Mouse (Mus musculus): ENCODE data around the gene Satb2. TPM values are rescaled to one million over a fixed set of nuclear protein-coding genes. Genes with fewer than 3 reads are reported as not detected.
A peak's percentile ranks its signal among the peaks of the same experiment; 100 is the strongest.

Gene Satb2
- polyA plus RNA-seq, 1 experiment from 2014 or later, result 13.1 TPM

DNA sequence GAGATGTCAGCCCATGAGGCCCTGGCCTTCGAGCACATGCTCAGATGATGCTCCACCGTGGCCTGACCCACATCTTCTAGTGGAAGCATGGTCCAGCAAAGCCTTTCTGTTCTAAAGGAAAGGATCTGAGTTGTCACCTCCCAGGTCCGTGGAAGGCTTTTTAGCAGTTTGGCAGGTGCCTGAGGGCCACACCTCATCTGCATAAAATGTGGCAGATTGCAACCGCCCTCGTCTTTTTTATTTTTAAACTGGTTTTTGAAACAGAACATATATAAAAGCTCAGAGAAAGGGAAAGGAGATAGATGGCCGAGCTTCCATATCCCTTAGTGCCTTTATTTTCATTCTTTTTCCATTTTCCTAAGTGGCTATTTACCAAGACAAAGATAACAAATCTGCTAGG, 64.2 kb downstream of the Satb2 start:
- no peak for ATAC-seq (replicated peaks; ENCODE audit: insufficient number of reproducible peaks, low FRiP score, low TSS enrichment, low read depth)
- no peaks in the 10 kb centered on the region for H3K4me1 ChIP-seq (ENCODE audit: control insufficient read depth, insufficient read depth, low read length)
- no peaks in the 10 kb centered on the region for H3K36me3 ChIP-seq (replicated peaks; ENCODE audit: control insufficient read depth, insufficient read depth, low read depth, low read length)
- no peak overlapping the region for H3K27ac ChIP-seq (replicated peaks; ENCODE audit: low read depth, low read length)
- no peak overlapping the region for H3K9ac ChIP-seq (replicated peaks; ENCODE audit: low read length)
- DNase-seq (ENCODE audit: low spot score), result no peak
- no peaks in the 10 kb centered on the region for H3K9me3 ChIP-seq (replicated peaks; ENCODE audit: control insufficient read depth, low read length)
- H3K4me2 ChIP-seq (ENCODE audit: low read depth, low read length), result no peak overlapping the region
- H3K4me3 ChIP-seq (ENCODE audit: low read depth, low read length), result no peak overlapping the region
- H3K27me3 ChIP-seq (ENCODE audit: control insufficient read depth, insufficient read depth, low read length), result no peaks in the 10 kb centered on the region
- WGBS, result 86% methylated on average over 6 of the region's 6 CpGs

DNA sequence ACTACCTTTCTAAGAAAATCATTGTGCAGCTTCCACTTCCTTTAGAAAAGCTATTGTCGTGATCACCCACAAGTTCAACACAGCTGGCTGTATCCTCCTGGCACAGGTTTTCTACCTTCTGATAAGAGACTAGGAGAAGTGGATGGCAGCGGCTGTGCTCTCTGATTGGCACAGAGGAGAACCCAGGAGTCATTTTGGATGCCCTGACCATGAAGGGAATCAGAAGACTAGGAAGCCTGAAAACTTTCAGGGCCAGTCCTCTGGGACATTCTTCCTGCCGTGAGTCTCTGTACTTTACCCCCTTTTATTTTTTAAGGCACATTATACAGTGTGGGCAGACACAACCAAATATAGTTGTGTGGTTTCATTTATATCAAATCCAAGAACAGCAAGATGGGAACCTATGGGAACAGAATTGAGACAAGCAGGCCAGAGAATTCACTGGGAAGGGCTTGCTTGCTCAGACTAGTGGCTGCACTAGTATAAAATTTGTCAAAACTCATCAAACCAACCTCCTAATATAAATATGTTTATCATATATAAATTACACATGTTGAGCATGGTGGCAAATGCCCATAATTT, 77.7 kb downstream of the Satb2 start:
- ATAC-seq (replicated peaks; ENCODE audit: insufficient number of reproducible peaks, low FRiP score, low TSS enrichment, low read depth) (no peak), DNase-seq (ENCODE audit: low spot score) (no peak)
- H3K36me3 ChIP-seq (replicated peaks; ENCODE audit: control insufficient read depth, insufficient read depth, low read depth, low read length), result no peaks in the 10 kb centered on the region
- no peak overlapping the region for H3K4me2 ChIP-seq (ENCODE audit: low read depth, low read length)
- no peak overlapping the region for H3K27ac ChIP-seq (replicated peaks; ENCODE audit: low read depth, low read length)
- no peak overlapping the region for H3K4me3 ChIP-seq (ENCODE audit: low read depth, low read length)
- no peaks in the 10 kb centered on the region for H3K4me1 ChIP-seq (ENCODE audit: control insufficient read depth, insufficient read depth, low read length)
- H3K9ac ChIP-seq (replicated peaks; ENCODE audit: low read length), result no peak overlapping the region
- no peaks in the 10 kb centered on the region for H3K9me3 ChIP-seq (replicated peaks; ENCODE audit: control insufficient read depth, low read length)
- 81% methylated on average over 3 of the region's 3 CpGs for WGBS
- no peaks in the 10 kb centered on the region for H3K27me3 ChIP-seq (ENCODE audit: control insufficient read depth, insufficient read depth, low read length)

DNA sequence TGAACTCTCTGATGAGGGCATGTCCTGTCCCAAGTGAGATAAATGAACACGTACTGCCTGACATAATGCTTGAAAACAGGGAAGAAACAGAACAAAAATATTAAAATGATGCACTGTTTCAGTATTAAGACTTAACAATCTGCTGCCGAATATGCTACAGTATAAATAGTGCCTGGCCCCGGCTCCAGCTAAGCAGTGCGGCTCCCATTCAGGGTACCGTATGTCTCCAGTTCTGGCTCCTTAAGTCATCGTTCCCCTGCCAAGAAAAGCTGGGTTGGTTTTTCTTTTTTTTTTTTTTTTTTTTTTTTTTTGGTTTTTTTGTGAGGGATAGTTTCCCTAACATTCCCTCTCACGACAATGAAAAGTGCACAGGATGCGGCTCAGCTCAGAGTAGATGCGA, 78.3 kb downstream of the Satb2 start:
- 89% methylated on average over 9 of the region's 9 CpGs for WGBS
- H3K4me1 ChIP-seq (ENCODE audit: control insufficient read depth, insufficient read depth, low read length), result no peaks in the 10 kb centered on the region
- no peak overlapping the region for H3K4me2 ChIP-seq (ENCODE audit: low read depth, low read length)
- H3K27me3 ChIP-seq (ENCODE audit: control insufficient read depth, insufficient read depth, low read length), result no peaks in the 10 kb centered on the region
- H3K9ac ChIP-seq (replicated peaks; ENCODE audit: low read length), result no peak overlapping the region
- no peak overlapping the region for H3K4me3 ChIP-seq (ENCODE audit: low read depth, low read length)
- no peaks in the 10 kb centered on the region for H3K9me3 ChIP-seq (replicated peaks; ENCODE audit: control insufficient read depth, low read length)
- H3K36me3 ChIP-seq (replicated peaks; ENCODE audit: control insufficient read depth, insufficient read depth, low read depth, low read length), result no peaks in the 10 kb centered on the region; the same call in 1 of the 2 replicates
- DNase-seq (ENCODE audit: low spot score) (no peak), ATAC-seq (replicated peaks; ENCODE audit: insufficient number of reproducible peaks, low FRiP score, low TSS enrichment, low read depth) (no peak)
- H3K27ac ChIP-seq (replicated peaks; ENCODE audit: low read depth, low read length), result no peak overlapping the region

DNA sequence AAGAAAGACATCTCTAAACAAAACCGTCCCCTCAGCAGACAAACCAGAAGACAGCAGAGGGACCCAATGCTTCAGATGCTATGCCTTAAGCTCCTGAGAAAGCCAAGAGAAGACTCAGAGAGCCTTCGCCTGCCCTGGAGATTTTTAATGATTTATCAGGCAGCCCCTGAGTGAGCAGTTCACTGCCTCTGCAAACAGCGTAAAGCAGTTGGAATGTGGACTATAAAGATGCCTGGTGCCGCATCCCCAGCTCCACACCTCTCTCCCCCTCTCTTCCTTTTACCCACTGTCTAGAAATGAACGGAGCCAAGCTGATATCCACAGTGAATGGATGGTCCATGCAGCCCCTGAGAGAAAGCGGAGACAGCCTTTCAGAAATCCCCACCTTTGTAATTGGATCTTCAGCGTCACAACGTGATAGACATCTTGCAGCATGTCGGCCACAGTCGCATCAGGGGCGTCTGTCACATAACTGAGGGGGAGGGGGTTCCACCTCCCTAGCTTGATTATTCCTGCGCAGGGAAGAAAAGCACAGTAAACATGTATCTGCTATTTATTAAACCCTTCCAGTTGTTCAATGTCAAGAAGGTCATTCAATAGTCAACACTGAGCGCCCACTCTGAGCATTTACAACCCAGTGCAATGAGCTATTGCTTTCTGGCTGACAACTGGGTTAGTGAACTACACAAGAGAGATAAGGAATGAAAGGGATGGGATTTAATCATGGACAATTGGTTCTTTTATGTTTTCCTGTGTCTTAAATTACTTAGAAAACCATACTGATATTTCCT, 79.6 kb downstream of the Satb2 start:
- no peak overlapping the region for H3K4me3 ChIP-seq (ENCODE audit: low read depth, low read length)
- H3K9me3 ChIP-seq (replicated peaks; ENCODE audit: control insufficient read depth, low read length), result no peaks in the 10 kb centered on the region
- H3K27me3 ChIP-seq (ENCODE audit: control insufficient read depth, insufficient read depth, low read length), result no peaks in the 10 kb centered on the region
- peak; percentile 5 for DNase-seq (ENCODE audit: low spot score)
- no peak overlapping the region for H3K9ac ChIP-seq (replicated peaks; ENCODE audit: low read length)
- no peaks in the 10 kb centered on the region; the same call in 1 of the 2 replicates for H3K36me3 ChIP-seq (replicated peaks; ENCODE audit: control insufficient read depth, insufficient read depth, low read depth, low read length)
- no peak overlapping the region for H3K27ac ChIP-seq (replicated peaks; ENCODE audit: low read depth, low read length)
- no peak for ATAC-seq (replicated peaks; ENCODE audit: insufficient number of reproducible peaks, low FRiP score, low TSS enrichment, low read depth)
- no peaks in the 10 kb centered on the region for H3K4me1 ChIP-seq (ENCODE audit: control insufficient read depth, insufficient read depth, low read length)
- H3K4me2 ChIP-seq (ENCODE audit: low read depth, low read length), result no peak overlapping the region
- 53% methylated on average over 13 of the region's 13 CpGs for WGBS

DNA sequence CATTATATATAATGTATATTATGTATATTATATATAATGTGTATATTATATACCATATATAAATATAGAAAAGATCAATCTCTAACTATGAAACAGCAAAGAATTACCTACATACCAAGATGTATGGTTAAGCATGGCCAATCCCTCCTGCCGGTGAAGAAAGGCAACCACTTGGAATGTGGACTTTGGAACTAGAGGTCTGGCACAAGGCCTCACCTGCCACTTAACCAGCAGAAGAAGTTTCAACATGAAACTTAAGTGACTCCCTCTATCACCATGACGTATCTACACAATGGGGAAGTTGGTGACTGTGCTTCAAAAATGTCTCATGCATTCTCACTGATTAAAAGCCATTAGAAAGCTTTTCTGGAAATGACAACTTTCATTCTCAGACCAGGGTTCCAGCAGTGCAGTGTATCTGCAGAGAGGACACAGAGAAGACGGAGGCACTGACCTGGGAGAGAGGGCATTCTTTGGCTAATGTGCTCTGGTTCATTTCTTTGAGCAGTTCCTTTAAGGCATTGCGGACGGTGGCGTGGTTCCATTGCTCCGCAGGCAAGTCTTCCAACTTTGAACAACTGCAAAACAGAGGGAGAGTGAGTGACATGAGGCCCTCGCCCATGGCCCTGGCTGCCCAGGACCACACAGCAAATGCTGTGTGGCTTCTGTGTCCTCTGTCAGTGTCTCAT, 80.8 kb downstream of the Satb2 start:
- H3K4me1 ChIP-seq (ENCODE audit: control insufficient read depth, insufficient read depth, low read length), result no peaks in the 10 kb centered on the region
- H3K27me3 ChIP-seq (ENCODE audit: control insufficient read depth, insufficient read depth, low read length), result no peaks in the 10 kb centered on the region
- H3K36me3 ChIP-seq (replicated peaks; ENCODE audit: control insufficient read depth, insufficient read depth, low read depth, low read length), result no peaks in the 10 kb centered on the region; the same call in 1 of the 2 replicates
- ATAC-seq (replicated peaks; ENCODE audit: insufficient number of reproducible peaks, low FRiP score, low TSS enrichment, low read depth) (no peak), DNase-seq (ENCODE audit: low spot score) (no peak)
- no peak overlapping the region for H3K9ac ChIP-seq (replicated peaks; ENCODE audit: low read length)
- no peak overlapping the region for H3K27ac ChIP-seq (replicated peaks; ENCODE audit: low read depth, low read length)
- H3K4me2 ChIP-seq (ENCODE audit: low read depth, low read length), result no peak overlapping the region
- H3K9me3 ChIP-seq (replicated peaks; ENCODE audit: control insufficient read depth, low read length), result no peaks in the 10 kb centered on the region
- WGBS, result 93% methylated on average over 8 of the region's 8 CpGs
- H3K4me3 ChIP-seq (ENCODE audit: low read depth, low read length), result no peak overlapping the region

DNA sequence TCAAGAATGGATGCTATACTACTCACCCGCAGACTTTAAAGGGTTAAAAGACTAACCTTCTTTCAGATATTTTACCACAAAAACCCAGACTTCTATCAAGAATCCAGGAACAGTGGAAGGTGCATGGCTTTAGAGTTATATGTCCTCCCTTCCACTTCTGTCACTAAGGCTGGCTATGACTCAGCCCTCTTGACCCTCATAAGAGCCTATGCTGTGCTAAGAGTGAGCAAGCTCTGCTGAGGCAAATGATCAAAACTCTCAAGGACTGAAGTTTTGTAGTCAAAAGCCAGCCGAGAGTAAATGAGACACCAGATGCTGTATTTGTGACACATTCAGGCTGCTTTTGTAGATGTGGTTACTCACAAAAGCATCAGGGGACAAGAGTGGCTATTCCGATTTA, 81.8 kb downstream of the Satb2 start:
- Histone ChIP-seq H3K27me3 (ENCODE audit: control insufficient read depth, insufficient read depth, low read length) (no peaks in the 10 kb centered on the region), H3K4me1 (ENCODE audit: control insufficient read depth, insufficient read depth, low read length) (no peaks in the 10 kb centered on the region), H3K4me2 (ENCODE audit: low read depth, low read length) (no peak overlapping the region), H3K36me3 (replicated peaks; ENCODE audit: control insufficient read depth, insufficient read depth, low read depth, low read length) (no peaks in the 10 kb centered on the region; the same call in 1 of the 2 replicates), H3K9ac (replicated peaks; ENCODE audit: low read length) (no peak overlapping the region), H3K9me3 (replicated peaks; ENCODE audit: control insufficient read depth, low read length) (no peaks in the 10 kb centered on the region), H3K27ac (replicated peaks; ENCODE audit: low read depth, low read length) (no peak overlapping the region), H3K4me3 (ENCODE audit: low read depth, low read length) (no peak overlapping the region)
- DNase-seq (ENCODE audit: low spot score), result no peak
- 90% methylated on average over 3 of the region's 3 CpGs for WGBS
- ATAC-seq (replicated peaks; ENCODE audit: insufficient number of reproducible peaks, low FRiP score, low TSS enrichment, low read depth), result no peak

DNA sequence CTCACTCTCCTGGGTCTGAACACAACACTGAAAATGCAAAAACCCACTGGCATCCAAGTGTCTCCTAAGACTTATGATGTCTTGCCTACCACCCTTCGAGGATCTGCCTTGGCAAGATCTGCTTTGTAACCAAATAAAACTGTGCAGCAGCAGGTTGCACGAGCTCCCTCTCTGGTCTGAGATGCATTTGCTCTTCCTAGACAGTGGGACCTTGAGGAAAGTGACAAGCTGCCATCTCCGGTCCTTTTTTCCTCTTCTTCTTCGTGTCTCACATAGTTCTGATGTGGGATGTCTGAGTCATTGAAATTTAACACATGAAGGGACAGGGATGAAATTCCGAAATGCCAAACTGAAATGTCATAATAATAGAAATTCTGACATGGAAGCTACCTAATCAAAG, 85.7 kb downstream of the Satb2 start:
- DNase-seq (ENCODE audit: low spot score) (no peak), ATAC-seq (replicated peaks; ENCODE audit: insufficient number of reproducible peaks, low FRiP score, low TSS enrichment, low read depth) (no peak)
- Histone ChIP-seq H3K9ac (replicated peaks; ENCODE audit: low read length) (no peak overlapping the region), H3K4me3 (ENCODE audit: low read depth, low read length) (no peak overlapping the region), H3K27me3 (ENCODE audit: control insufficient read depth, insufficient read depth, low read length) (no peaks in the 10 kb centered on the region), H3K4me1 (ENCODE audit: control insufficient read depth, insufficient read depth, low read length) (no peaks in the 10 kb centered on the region), H3K27ac (replicated peaks; ENCODE audit: low read depth, low read length) (no peak overlapping the region), H3K4me2 (ENCODE audit: low read depth, low read length) (no peak overlapping the region), H3K9me3 (replicated peaks; ENCODE audit: control insufficient read depth, low read length) (no peaks in the 10 kb centered on the region), H3K36me3 (replicated peaks; ENCODE audit: control insufficient read depth, insufficient read depth, low read depth, low read length) (no peaks in the 10 kb centered on the region; the same call in 1 of the 2 replicates)
- 83% methylated on average over 5 of the region's 5 CpGs for WGBS

DNA sequence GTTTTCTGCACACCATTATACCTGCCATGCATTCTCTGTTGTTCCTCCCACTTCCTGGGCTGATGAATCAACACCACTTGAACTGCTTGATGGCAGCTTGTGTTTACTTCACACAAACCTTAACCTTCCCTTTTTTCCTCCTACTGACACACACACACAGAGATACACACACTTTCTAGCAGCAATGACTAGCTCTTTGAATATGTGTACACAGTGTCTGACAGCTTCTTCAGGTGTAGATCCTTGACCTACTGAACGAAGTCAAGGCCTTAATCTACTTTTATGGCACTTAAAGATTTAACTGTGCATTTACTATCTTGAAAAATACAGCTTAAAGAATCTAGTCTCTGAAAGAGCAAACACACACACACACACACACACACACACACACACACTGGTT, 89.5 kb downstream of the Satb2 start:
- ATAC-seq (replicated peaks; ENCODE audit: insufficient number of reproducible peaks, low FRiP score, low TSS enrichment, low read depth) (no peak), DNase-seq (ENCODE audit: low spot score) (no peak)
- no peaks in the 10 kb centered on the region for H3K9me3 ChIP-seq (replicated peaks; ENCODE audit: control insufficient read depth, low read length)
- H3K4me2 ChIP-seq (ENCODE audit: low read depth, low read length), result no peak overlapping the region
- 80% methylated on average over 1 of the region's 1 CpGs for WGBS
- H3K36me3 ChIP-seq (replicated peaks; ENCODE audit: control insufficient read depth, insufficient read depth, low read depth, low read length), result no peaks in the 10 kb centered on the region; the same call in 1 of the 2 replicates
- no peaks in the 10 kb centered on the region for H3K4me1 ChIP-seq (ENCODE audit: control insufficient read depth, insufficient read depth, low read length)
- H3K9ac ChIP-seq (replicated peaks; ENCODE audit: low read length), result no peak overlapping the region
- no peak overlapping the region for H3K4me3 ChIP-seq (ENCODE audit: low read depth, low read length)
- H3K27me3 ChIP-seq (ENCODE audit: control insufficient read depth, insufficient read depth, low read length), result no peaks in the 10 kb centered on the region
- no peak overlapping the region for H3K27ac ChIP-seq (replicated peaks; ENCODE audit: low read depth, low read length)

Data from embryonic facial prominence, embryonic 11.5 days (tissue).